Mouse (Mus musculus): ENCODE results near the gene Fsip1. TPM values are rescaled to one million over a fixed set of nuclear protein-coding genes. Genes with fewer than 3 reads are reported as not detected.
"Not testable (repeated sequence)": the region's sequence is repeated elsewhere in the genome, so short reads cannot be mapped to it uniquely, and the experiment has no call there.

Gene Fsip1
- total RNA-seq, 2 experiments from 2014 or later: not detected

- ATAC-seq (replicated peaks; ENCODE audit: low FRiP score, poor library complexity, severe bottlenecking): no peak
Measured at GRCm38 (mm10) chr2:118196966-118197365, 59.8 kb downstream of the Fsip1 start.

- ATAC-seq (replicated peaks; ENCODE audit: low FRiP score, poor library complexity, severe bottlenecking): no peak
Measured at GRCm38 (mm10) chr2:118182136-118182535, 74.6 kb downstream of the Fsip1 start.

- ATAC-seq (replicated peaks; ENCODE audit: low FRiP score, poor library complexity, severe bottlenecking): no peak
Measured at GRCm38 (mm10) chr2:118179873-118180585, 76.7 kb downstream of the Fsip1 start.

GRCm38 (mm10) chr2:118179472-118179871 lies 77.3 kb downstream of the Fsip1 start:
- no peak for ATAC-seq (replicated peaks; ENCODE audit: low FRiP score, poor library complexity, severe bottlenecking)

- no peak for ATAC-seq (replicated peaks; ENCODE audit: low FRiP score, poor library complexity, severe bottlenecking)
Measured at GRCm38 (mm10) chr2:118174558-118175383, 82.0 kb downstream of the Fsip1 start.

- no peak for ATAC-seq (replicated peaks; ENCODE audit: low FRiP score, poor library complexity, severe bottlenecking)
Measured at GRCm38 (mm10) chr2:118168225-118168624, 88.5 kb downstream of the Fsip1 start.

- ATAC-seq (replicated peaks; ENCODE audit: low FRiP score, poor library complexity, severe bottlenecking): no peak
Measured at GRCm38 (mm10) chr2:118167731-118168130, 89.0 kb downstream of the Fsip1 start.

GRCm38 (mm10) chr2:118165691-118166090 lies 91.1 kb downstream of the Fsip1 start:
- ATAC-seq (replicated peaks; ENCODE audit: low FRiP score, poor library complexity, severe bottlenecking): no peak

- no peak for ATAC-seq (replicated peaks; ENCODE audit: low FRiP score, poor library complexity, severe bottlenecking)
Measured at GRCm38 (mm10) chr2:118164137-118164536, 92.6 kb downstream of the Fsip1 start.

- no peak for ATAC-seq (replicated peaks; ENCODE audit: low FRiP score, poor library complexity, severe bottlenecking)
Measured at GRCm38 (mm10) chr2:118162486-118162885, 94.3 kb downstream of the Fsip1 start.

GRCm38 (mm10) chr2:118160991-118161390 lies 95.8 kb downstream of the Fsip1 start:
- no peak for ATAC-seq (replicated peaks; ENCODE audit: low FRiP score, poor library complexity, severe bottlenecking)

GRCm38 (mm10) chr2:118160547-118160946 lies 96.2 kb downstream of the Fsip1 start:
- no peak for ATAC-seq (replicated peaks; ENCODE audit: low FRiP score, poor library complexity, severe bottlenecking)

GRCm38 (mm10) chr2:118159126-118159525 lies 97.6 kb downstream of the Fsip1 start:
- no peak for ATAC-seq (replicated peaks; ENCODE audit: low FRiP score, poor library complexity, severe bottlenecking)

- ATAC-seq (replicated peaks; ENCODE audit: low FRiP score, poor library complexity, severe bottlenecking): no peak
Measured at GRCm38 (mm10) chr2:118158095-118158494, 98.7 kb downstream of the Fsip1 start.

GRCm38 (mm10) chr2:118149855-118150563 lies 106.8 kb downstream of the Fsip1 start:
- no peak for ATAC-seq (replicated peaks; ENCODE audit: low FRiP score, poor library complexity, severe bottlenecking)

- no peak for ATAC-seq (replicated peaks; ENCODE audit: low FRiP score, poor library complexity, severe bottlenecking)
Measured at GRCm38 (mm10) chr2:118148321-118149142, 108.2 kb downstream of the Fsip1 start.

GRCm38 (mm10) chr2:118147749-118148148 lies 109.0 kb downstream of the Fsip1 start:
- ATAC-seq (replicated peaks; ENCODE audit: low FRiP score, poor library complexity, severe bottlenecking): not testable (repeated sequence)

- no peak for ATAC-seq (replicated peaks; ENCODE audit: low FRiP score, poor library complexity, severe bottlenecking)
Measured at GRCm38 (mm10) chr2:118141651-118142050, 115.1 kb downstream of the Fsip1 start.

GRCm38 (mm10) chr2:118139261-118139660 lies 117.5 kb downstream of the Fsip1 start:
- ATAC-seq (replicated peaks; ENCODE audit: low FRiP score, poor library complexity, severe bottlenecking): no peak

- no peak for ATAC-seq (replicated peaks; ENCODE audit: low FRiP score, poor library complexity, severe bottlenecking)
Measured at GRCm38 (mm10) chr2:118137776-118138175, 119.0 kb downstream of the Fsip1 start.

Data from erythroid progenitor cell, adult 5-6 weeks (primary cell).